11 mouse cellular contexts compared by ENCODE assay signal in the genomic region with DNA sequence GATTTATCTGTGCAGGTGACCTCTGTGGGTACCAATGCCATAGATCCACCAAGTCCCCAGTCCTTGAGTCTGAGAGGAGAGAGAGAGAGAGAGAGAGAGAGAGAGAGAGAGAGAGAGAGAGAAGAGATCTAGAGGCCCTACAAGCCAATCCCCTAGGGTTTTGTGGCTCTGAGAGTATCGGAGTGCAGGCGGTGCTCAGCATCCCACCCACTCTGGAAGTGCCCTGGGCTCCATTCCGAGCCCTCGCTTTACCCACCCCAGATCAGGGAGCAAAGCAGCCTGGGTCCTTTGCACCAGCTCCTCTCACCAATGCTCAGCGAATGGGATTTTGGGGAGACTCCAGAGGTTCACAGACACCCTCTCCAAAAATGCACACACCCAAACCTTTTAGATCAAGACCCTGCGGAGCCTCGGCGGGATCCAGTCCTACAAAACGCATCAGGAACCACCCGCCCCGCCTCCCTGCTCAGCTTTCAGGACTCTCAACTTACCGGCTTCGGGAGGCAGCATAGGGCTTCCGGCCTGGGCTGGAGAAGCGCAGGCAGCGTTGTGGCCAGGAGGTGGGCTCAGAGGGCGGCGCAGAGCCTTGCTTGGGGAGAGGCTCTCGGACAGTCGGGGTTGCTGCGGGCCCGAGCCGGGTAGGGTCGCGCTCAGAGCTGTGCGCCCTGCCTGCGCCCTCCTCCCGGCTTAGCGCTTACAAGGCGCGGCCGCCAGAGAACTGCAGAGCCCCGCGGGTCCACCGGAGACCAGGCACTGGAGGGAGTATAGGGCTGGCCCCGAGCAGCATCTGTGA. TPM values are rescaled to one million over a fixed set of nuclear protein-coding genes. Genes with fewer than 3 reads are reported as not detected.
A peak's percentile ranks its signal among the peaks of the same experiment; 100 is the strongest.
DNase-seq lines count a peak whose midpoint lies in the region; ATAC-seq and TF ChIP-seq lines count a peak whose summit lies in the region.
"Had no signal": no experiment of that assay in that cellular context is flagged by ENCODE, and none has a peak within 500 bp of the region (broad histone marks: within the 10 kb centered on the region; RNA-seq: fewer than 3 reads in every experiment).

No protein-coding gene starts in this region.

- H3K4me1 ChIP-seq in heart, embryonic 11.5 days (ENCODE audit: control insufficient read depth, insufficient read depth, low read length) = peaks cover 22% of the 10 kb centered on the region
- H3K4me1 ChIP-seq in ES-E14 (ENCODE audit: control insufficient read depth in 2 of 2, insufficient read depth in 2 of 2, low read length in 2 of 2, poor library complexity in 1 of 2) = peaks cover 0 to 10% of the 10 kb centered on the region in 2 experiments; a peak in 2 of 4 replicates
- peaks cover 42% of the 10 kb centered on the region for H3K4me1 ChIP-seq in forebrain, embryonic 15.5 days
- H3K4me1 ChIP-seq in midbrain, embryonic 12.5 days = peaks cover 57% of the 10 kb centered on the region
- H3K4me1 ChIP-seq: liver, embryonic 15.5 days had no signal

- H3K36me3 ChIP-seq in heart, embryonic 11.5 days (ENCODE audit: control insufficient read depth, insufficient read depth, low read length) = no peaks in the 10 kb centered on the region
- no peaks in the 10 kb centered on the region for H3K36me3 ChIP-seq in ES-E14 (ENCODE audit: control insufficient read depth, insufficient read depth, low read length, poor library complexity, severe bottlenecking)
- no peaks in the 10 kb centered on the region for H3K36me3 ChIP-seq in forebrain, embryonic 15.5 days
- H3K36me3 ChIP-seq in midbrain, embryonic 12.5 days = no peaks in the 10 kb centered on the region
- H3K36me3 ChIP-seq: liver, embryonic 15.5 days had no signal

- under 1% methylated on average over 36 of the region's 36 CpGs for WGBS in heart, embryonic 11.5 days (ENCODE audit: insufficient replicate concordance)
- WGBS in forebrain, embryonic 15.5 days = under 1% methylated on average over 36 of the region's 36 CpGs
- under 1% methylated on average over 36 of the region's 36 CpGs for WGBS in midbrain, embryonic 12.5 days

- no peak overlapping the region for H3K9ac ChIP-seq in heart, embryonic 11.5 days (ENCODE audit: low read depth, low read length)
- no peak overlapping the region for H3K9ac ChIP-seq in ES-E14 (ENCODE audit: insufficient read depth, low read depth, low read length, poor library complexity, severe bottlenecking)
- peak overlapping the region; percentile 25 for H3K9ac ChIP-seq in forebrain, embryonic 15.5 days (replicated peaks)
- H3K9ac ChIP-seq in midbrain, embryonic 12.5 days (replicated peaks) = peak overlapping the region; percentile 49; the same call in 1 of the 2 replicates
- H3K9ac ChIP-seq: liver, embryonic 15.5 days had no signal

- H3K27ac ChIP-seq in heart, embryonic 11.5 days (ENCODE audit: low read depth, low read length) = no peak overlapping the region
- H3K27ac ChIP-seq in ES-E14 (ENCODE audit: insufficient read depth, low read depth, low read length, poor library complexity, severe bottlenecking) = no peak overlapping the region
- H3K27ac ChIP-seq in forebrain, embryonic 15.5 days (replicated peaks) = peak overlapping the region; percentile 70
- H3K27ac ChIP-seq in midbrain, embryonic 12.5 days (replicated peaks) = peak overlapping the region; percentile 77
- H3K27ac ChIP-seq: liver, embryonic 15.5 days had no signal

- peak; percentile 44; the same call in 1 of the 2 replicates for ATAC-seq in heart, embryonic 11.5 days (replicated peaks; ENCODE audit: insufficient number of reproducible peaks, low FRiP score, low TSS enrichment)
- ATAC-seq in forebrain, embryonic 15.5 days (replicated peaks) = 0 out of 2 replicates have a peak, but pooled peaks have one; percentile 32
- peak; percentile 13 for ATAC-seq in midbrain, embryonic 12.5 days (ENCODE audit: low FRiP score, low read depth)
- no peak for ATAC-seq in erythroblast, adult 5-6 weeks (replicated peaks; ENCODE audit: low FRiP score, poor library complexity, severe bottlenecking)

- no peaks in the 10 kb centered on the region for H3K9me3 ChIP-seq in heart, embryonic 11.5 days (replicated peaks; ENCODE audit: control insufficient read depth, low read length)
- no peaks in the 10 kb centered on the region for H3K9me3 ChIP-seq in ES-E14 (ENCODE audit: control insufficient read depth, insufficient read depth, low read depth, low read length)
- H3K9me3 ChIP-seq in forebrain, embryonic 15.5 days = no peaks in the 10 kb centered on the region
- no peaks in the 10 kb centered on the region for H3K9me3 ChIP-seq in midbrain, embryonic 12.5 days
- H3K9me3 ChIP-seq: liver, embryonic 15.5 days had no signal

- H3K4me3 ChIP-seq in heart, embryonic 11.5 days (ENCODE audit: low read depth, low read length) = peak overlapping the region; percentile 33
- H3K4me3 ChIP-seq in ES-E14 (ENCODE audit: insufficient read depth in 1 of 2, low read depth in 1 of 2, low read length in 2 of 2, poor library complexity in 1 of 2, severe bottlenecking in 1 of 2) = peak overlapping the region; percentile 24 to 46
- H3K4me3 ChIP-seq in forebrain, embryonic 15.5 days = peak overlapping the region; percentile 32
- peak overlapping the region; percentile 40 for H3K4me3 ChIP-seq in midbrain, embryonic 12.5 days
- H3K4me3 ChIP-seq: liver, embryonic 15.5 days had no signal

- H3K4me2 ChIP-seq in heart, embryonic 11.5 days = peak overlapping the region; percentile 61
- peak overlapping the region; percentile 71 for H3K4me2 ChIP-seq in forebrain, embryonic 15.5 days (replicated peaks)
- H3K4me2 ChIP-seq in midbrain, embryonic 12.5 days (replicated peaks) = peak overlapping the region; percentile 52
- H3K4me2 ChIP-seq: liver, embryonic 15.5 days had no signal

- no peak for DNase-seq in heart, postnatal 4 days
- no peak for DNase-seq in ES-E14 (ENCODE audit: low read depth, low spot score)
- no peak for DNase-seq in ovary, adult 18-20 months (ENCODE audit: low spot score)
- no peak for DNase-seq in cerebellum, adult 8-10 months
- DNase-seq: gastrocnemius, postnatal 25 days had no signal

- peaks cover 99% of the 10 kb centered on the region for H3K27me3 ChIP-seq in heart, embryonic 11.5 days (ENCODE audit: control insufficient read depth, insufficient read depth, low read length)
- H3K27me3 ChIP-seq in forebrain, embryonic 15.5 days = peaks cover 98% of the 10 kb centered on the region
- peaks cover 100% of the 10 kb centered on the region for H3K27me3 ChIP-seq in midbrain, embryonic 12.5 days

- in situ Hi-C loops in ES-E14 (cut with MboI; ENCODE audit: low sequenced_read_pairs in 2 of 2, unreplicated experiment in 2 of 2) = loop anchor here in 1 of 2 experiments (5.0 kb wide), 2 partner anchors 70 to 130 kb away; partner anchors contain the start of gene Six2

TF ChIP-seq in ES-E14, 5 proteins besides CTCF, POLR2A, EP300 and RAD21:
- no peak for TF ChIP-seq ZNF384 (IDR thresholded peaks at IDR 0.05; ENCODE audit: low read depth, low read length)
- TF ChIP-seq MAFK (IDR thresholded peaks at IDR 0.05; ENCODE audit: insufficient read depth, low read depth, low read length) = no peak
- TF ChIP-seq ZC3H11A (IDR thresholded peaks at IDR 0.05; ENCODE audit: borderline replicate concordance, low read depth, low read length) = no peak
- no peak for TF ChIP-seq CHD2 (IDR thresholded peaks at IDR 0.05; ENCODE audit: low read depth, low read length)
- TF ChIP-seq HCFC1 (IDR thresholded peaks at IDR 0.05; ENCODE audit: borderline replicate concordance, insufficient read depth, low read length) = no peak

RNA-seq across cellular contexts. Expression of gene Six3, which starts 4.4 kb away (rescaled TPM):
- not detected in 2 replicates for polyA plus RNA-seq in heart, embryonic 11.5 days (2014; fragmentation: Nextera tagmentation; extraction: Ambion mirVana)
- not detected for total RNA-seq in heart, postnatal 4 days (2021)
- 0.11 TPM in 1 of 2 replicates, not detected in the other for total RNA-seq in ES-E14 (2012; rRNA removed)
- polyA plus RNA-seq in forebrain, embryonic 15.5 days (2015; fragmentation: Nextera tagmentation; extraction: Ambion mirVana) = 18.0 and 21.7 TPM in 2 replicates
- polyA plus RNA-seq in midbrain, embryonic 12.5 days (2016; fragmentation: Nextera tagmentation; extraction: Ambion mirVana) = 19.8 and 25.1 TPM in 2 replicates
- total RNA-seq in erythroblast, adult 5-6 weeks (2015; ENCODE audit: low replicate concordance) = not detected in 2 replicates
- total RNA-seq in erythroblast, adult 5-6 weeks (2017; ENCODE audit: low replicate concordance) = not detected in 2 replicates
- total RNA-seq: gastrocnemius, postnatal 25 days had no signal
- polyA plus RNA-seq: C2C12; liver, embryonic 15.5 days had no signal

Comparison
In these comparisons a context has a peak if more than half of its experiments do, and no peak if none do; other contexts are left out.
1. H3K27ac ChIP-seq: peak in forebrain, embryonic 15.5 days (single experiment) and midbrain, embryonic 12.5 days (single experiment); none in heart, embryonic 11.5 days (single experiment) and ES-E14 (single experiment).
2. H3K9ac ChIP-seq: peak in forebrain, embryonic 15.5 days (single experiment) and midbrain, embryonic 12.5 days (single experiment); none in heart, embryonic 11.5 days (single experiment) and ES-E14 (single experiment).
3. Peak in every context shown above with its lines, with median percentiles within 50 percentile points of each other: H3K4me2 ChIP-seq and H3K4me3 ChIP-seq.